Mouse (Mus musculus) midbrain, embryonic 13.5 days (tissue): ENCODE data around the gene Slco3a1. TPM values are rescaled to one million over a fixed set of nuclear protein-coding genes. Genes with fewer than 3 reads are reported as not detected.
A peak's percentile ranks its signal among the peaks of the same experiment; 100 is the strongest.

Experiments
- ATAC-seq: fragments of 200-750 bp; cut with Nextera tagmentation; 2 replicates; pipeline ENCODE4 v1.8.0; 2017; ENCODE audit warnings: mild to moderate bottlenecking, moderate TSS enrichment, moderate library complexity
- H3K27ac ChIP-seq: fragments of 300-500 bp; sonication (generic); 2 replicates; pipeline ENCODE4 v1.5.1; 2015; ENCODE audit warnings: inconsistent platforms, mild to moderate bottlenecking, moderate library complexity
- H3K27me3 ChIP-seq: fragments of 300-500 bp; sonication (generic); 2 replicates; pipeline ENCODE4 v1.6.1; 2015; ENCODE audit warnings: mild to moderate bottlenecking, inconsistent platforms
- H3K36me3 ChIP-seq: fragments of 300-500 bp; sonication (generic); 2 replicates; pipeline ENCODE4 v1.6.1; 2015; ENCODE audit warnings: mild to moderate bottlenecking, inconsistent platforms
- H3K4me1 ChIP-seq: fragments of 300-500 bp; sonication (generic); replicated peaks from 2 replicates; pipeline ENCODE4 v1.6.1; 2015; ENCODE audit warnings: inconsistent platforms
- H3K4me2 ChIP-seq: fragments of 300-500 bp; sonication (generic); replicated peaks from 2 replicates; pipeline ENCODE4 v1.6.1; 2015; ENCODE audit warnings: moderate library complexity, mild to moderate bottlenecking, inconsistent platforms
- H3K4me3 ChIP-seq: fragments of 300-500 bp; sonication (generic); replicated peaks from 2 replicates; pipeline ENCODE4 v1.5.1; 2015; ENCODE audit warnings: mild to moderate bottlenecking, inconsistent platforms
- H3K9ac ChIP-seq: fragments of 300-500 bp; sonication (generic); replicated peaks from 2 replicates; pipeline ENCODE4 v1.6.1; 2015; ENCODE audit warnings: mild to moderate bottlenecking, inconsistent platforms
- H3K9me3 ChIP-seq: fragments of 300-500 bp; sonication (generic); 2 replicates; pipeline ENCODE4 v1.6.1; 2016; ENCODE audit warnings: mild to moderate bottlenecking, inconsistent platforms
- WGBS: fragments of 180-500 bp; shearing (Covaris S2); methylation state at CpG from one replicate; pipeline ENCODE4 v1.1.7; 2015; 5-methylcytosine and 5-hydroxymethylcytosine counted together
- polyA plus RNA-seq: library from polyadenylated mRNA; unstranded; fragments of >200 nt; fragmentation: Nextera tagmentation; extraction: Ambion mirVana; gene quantifications from 2 replicates; pipeline ENCODE4 v1.2.1, GENCODE M21; 2015

Slco3a1 gene
- polyA plus RNA-seq, 1 experiment from 2014 or later = 22.8 TPM

GRCm38 (mm10) chr7:74325052-74325451 is 229.5 kb downstream of the Slco3a1 start:
- Histone ChIP-seq H3K27me3 (no peaks in the 10 kb centered on the region), H3K4me2 (no peak overlapping the region), H3K36me3 (peaks cover 8% of the 10 kb centered on the region; the same call in 1 of the 2 replicates), H3K9ac (no peak overlapping the region), H3K4me1 (peaks cover 36% of the 10 kb centered on the region), H3K9me3 (no peaks in the 10 kb centered on the region), H3K4me3 (no peak overlapping the region), H3K27ac (0 out of 2 replicates have a peak overlapping the region, but pooled peaks have one; percentile 8)
- 39% methylated on average over 8 of the region's 8 CpGs for WGBS
- peak; percentile 73 for ATAC-seq

GRCm38 (mm10) chr7:74323683-74324082 is 230.9 kb downstream of the Slco3a1 start:
- Histone ChIP-seq H3K36me3 (peaks cover 8% of the 10 kb centered on the region), H3K4me2 (no peak overlapping the region), H3K27me3 (no peaks in the 10 kb centered on the region), H3K4me1 (peaks cover 36% of the 10 kb centered on the region), H3K4me3 (no peak overlapping the region), H3K27ac (0 out of 2 replicates have a peak overlapping the region, but pooled peaks have one; percentile 10), H3K9ac (no peak overlapping the region), H3K9me3 (no peaks in the 10 kb centered on the region)
- 62% methylated on average over 5 of the region's 5 CpGs for WGBS
- peak; percentile 41; the same call in 1 of the 2 replicates for ATAC-seq

- Histone ChIP-seq H3K36me3 (peaks cover 11% of the 10 kb centered on the region), H3K4me2 (no peak overlapping the region), H3K4me3 (no peak overlapping the region), H3K9ac (no peak overlapping the region), H3K9me3 (no peaks in the 10 kb centered on the region), H3K27me3 (0 out of 2 replicates have a peak, but pooled peaks cover 2% of the 10 kb centered on the region), H3K4me1 (peaks cover 36% of the 10 kb centered on the region), H3K27ac (peak overlapping the region; percentile 68; the same call in 1 of the 2 replicates)
- ATAC-seq = peak; percentile 27; the same call in 1 of the 2 replicates
These were observed 231.4 kb downstream of the Slco3a1 start for GRCm38 (mm10) chr7:74323194-74323593.

GRCm38 (mm10) chr7:74320635-74321034 is 233.9 kb downstream of the Slco3a1 start:
- H3K36me3 ChIP-seq = peaks cover 8% of the 10 kb centered on the region; the same call in 1 of the 2 replicates
- no peak overlapping the region for H3K9ac ChIP-seq
- peaks cover 36% of the 10 kb centered on the region for H3K4me1 ChIP-seq
- H3K27ac ChIP-seq = no peak overlapping the region
- no peaks in the 10 kb centered on the region for H3K9me3 ChIP-seq
- 88% methylated on average over 5 of the region's 5 CpGs for WGBS
- H3K4me3 ChIP-seq = no peak overlapping the region
- no peak for ATAC-seq
- H3K27me3 ChIP-seq = 0 out of 2 replicates have a peak, but pooled peaks cover 4% of the 10 kb centered on the region
- H3K4me2 ChIP-seq = no peak overlapping the region

GRCm38 (mm10) chr7:74315836-74316435 is 238.6 kb downstream of the Slco3a1 start:
- H3K4me3 ChIP-seq = no peak overlapping the region
- peaks cover 12% of the 10 kb centered on the region for H3K4me1 ChIP-seq
- no peak overlapping the region for H3K9ac ChIP-seq
- H3K36me3 ChIP-seq = peaks cover 8% of the 10 kb centered on the region; the same call in 1 of the 2 replicates
- H3K27me3 ChIP-seq = 0 out of 2 replicates have a peak, but pooled peaks cover 4% of the 10 kb centered on the region
- no peaks in the 10 kb centered on the region for H3K9me3 ChIP-seq
- H3K27ac ChIP-seq = no peak overlapping the region
- 64% methylated on average over 3 of the region's 3 CpGs for WGBS
- H3K4me2 ChIP-seq = no peak overlapping the region
- ATAC-seq = no peak

GRCm38 (mm10) chr7:74314276-74314675 is 240.3 kb downstream of the Slco3a1 start:
- 92% methylated on average over 1 of the region's 1 CpGs for WGBS
- H3K36me3 ChIP-seq = peaks cover 4% of the 10 kb centered on the region; the same call in 1 of the 2 replicates
- H3K9me3 ChIP-seq = no peaks in the 10 kb centered on the region
- H3K4me2 ChIP-seq = no peak overlapping the region
- H3K4me3 ChIP-seq = no peak overlapping the region
- H3K27ac ChIP-seq = no peak overlapping the region
- ATAC-seq = no peak
- 0 out of 2 replicates have a peak, but pooled peaks cover 4% of the 10 kb centered on the region for H3K27me3 ChIP-seq
- H3K4me1 ChIP-seq = peaks cover 12% of the 10 kb centered on the region
- no peak overlapping the region for H3K9ac ChIP-seq

- ATAC-seq = no peak
- no peak overlapping the region for H3K9ac ChIP-seq
- WGBS = 79% methylated on average over 6 of the region's 6 CpGs
These were observed 241.1 kb downstream of the Slco3a1 start for GRCm38 (mm10) chr7:74313279-74314105.

GRCm38 (mm10) chr7:74311536-74311935 is 243.0 kb downstream of the Slco3a1 start:
- no peaks in the 10 kb centered on the region for H3K27me3 ChIP-seq
- ATAC-seq = no peak
- H3K4me3 ChIP-seq = no peak overlapping the region
- H3K9me3 ChIP-seq = no peaks in the 10 kb centered on the region
- H3K4me1 ChIP-seq = peaks cover 12% of the 10 kb centered on the region
- no peak overlapping the region for H3K9ac ChIP-seq
- no peak overlapping the region for H3K4me2 ChIP-seq
- 56% methylated on average over 4 of the region's 4 CpGs for WGBS
- no peaks in the 10 kb centered on the region for H3K36me3 ChIP-seq
- H3K27ac ChIP-seq = no peak overlapping the region

More at GRCm38 (mm10) chr7:74313279-74314105, 241.1 kb downstream of the Slco3a1 start:
- H3K27ac ChIP-seq = peak overlapping the region; percentile 35
- H3K4me2 ChIP-seq = no peak overlapping the region
- peaks cover 12% of the 10 kb centered on the region for H3K4me1 ChIP-seq
- no peaks in the 10 kb centered on the region for H3K9me3 ChIP-seq
- peaks cover 4% of the 10 kb centered on the region; the same call in 1 of the 2 replicates for H3K36me3 ChIP-seq
- H3K4me3 ChIP-seq = no peak overlapping the region
- 0 out of 2 replicates have a peak, but pooled peaks cover 4% of the 10 kb centered on the region for H3K27me3 ChIP-seq

GRCm38 (mm10) chr7:74303611-74304300 is 250.8 kb downstream of the Slco3a1 start:
- Histone ChIP-seq H3K4me2 (0 out of 2 replicates have a peak overlapping the region, but pooled peaks have one; percentile 13), H3K27ac (peak overlapping the region; percentile 84), H3K27me3 (no peaks in the 10 kb centered on the region), H3K9ac (no peak overlapping the region), H3K4me1 (peaks cover 21% of the 10 kb centered on the region), H3K4me3 (no peak overlapping the region), H3K36me3 (no peaks in the 10 kb centered on the region), H3K9me3 (no peaks in the 10 kb centered on the region)
- 51% methylated on average over 14 of the region's 14 CpGs for WGBS
- peak; percentile 82 for ATAC-seq

GRCm38 (mm10) chr7:74303081-74303480 is 251.5 kb downstream of the Slco3a1 start:
- H3K9ac ChIP-seq = no peak overlapping the region

GRCm38 (mm10) chr7:74286531-74286930 is 268.0 kb downstream of the Slco3a1 start:
- H3K27ac ChIP-seq = 0 out of 2 replicates have a peak overlapping the region, but pooled peaks have one; percentile 25
- H3K9me3 ChIP-seq = no peaks in the 10 kb centered on the region
- no peaks in the 10 kb centered on the region for H3K36me3 ChIP-seq
- H3K9ac ChIP-seq = no peak overlapping the region
- H3K27me3 ChIP-seq = no peaks in the 10 kb centered on the region
- no peak overlapping the region for H3K4me2 ChIP-seq
- no peak for ATAC-seq
- peaks cover 6% of the 10 kb centered on the region; the same call in 1 of the 2 replicates for H3K4me1 ChIP-seq
- 59% methylated on average over 4 of the region's 4 CpGs for WGBS
- no peak overlapping the region for H3K4me3 ChIP-seq

More at GRCm38 (mm10) chr7:74303081-74303480, 251.5 kb downstream of the Slco3a1 start:
- Histone ChIP-seq H3K4me1 (peaks cover 21% of the 10 kb centered on the region), H3K4me3 (no peak overlapping the region), H3K27me3 (no peaks in the 10 kb centered on the region), H3K36me3 (no peaks in the 10 kb centered on the region), H3K27ac (peak overlapping the region; percentile 84), H3K4me2 (no peak overlapping the region), H3K9me3 (no peaks in the 10 kb centered on the region)
- ATAC-seq = peak; percentile 64; the same call in 1 of the 2 replicates
- WGBS = 58% methylated on average over 5 of the region's 5 CpGs
